Mouse (Mus musculus): ENCODE results near the gene Zfp324.

DNA sequence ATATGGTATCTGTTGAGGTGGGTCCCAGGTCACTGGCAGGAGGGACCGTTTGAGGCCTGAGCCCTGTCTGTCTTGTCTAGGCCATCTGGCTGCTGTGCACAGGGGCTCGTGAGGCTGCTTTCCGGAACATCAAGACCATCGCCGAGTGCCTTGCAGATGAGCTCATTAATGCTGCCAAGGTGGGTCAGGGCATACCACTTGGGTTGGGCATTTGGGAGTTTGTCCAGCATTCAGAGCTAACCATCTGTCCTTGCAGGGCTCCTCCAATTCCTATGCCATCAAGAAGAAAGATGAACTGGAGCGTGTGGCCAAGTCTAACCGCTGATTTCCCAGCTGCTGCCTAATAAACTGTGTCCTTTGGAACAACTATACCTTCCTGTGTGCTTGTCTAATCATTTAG, 39.3 kb upstream of the Zfp324 start:
- TF ChIP-seq CTCF (IDR thresholded peaks at IDR 0.05; ENCODE audit: borderline replicate concordance, extremely low read depth, insufficient read depth, insufficient read length) (no peak), POLR2A (IDR thresholded peaks at IDR 0.05; ENCODE audit: borderline replicate concordance, extremely low read depth, insufficient read depth, insufficient read length, poor library complexity, severe bottlenecking) (no peak)

Data from brain, embryonic 14.5 days (tissue).